8 mouse cellular contexts compared by ENCODE assay signal in the genomic region with DNA sequence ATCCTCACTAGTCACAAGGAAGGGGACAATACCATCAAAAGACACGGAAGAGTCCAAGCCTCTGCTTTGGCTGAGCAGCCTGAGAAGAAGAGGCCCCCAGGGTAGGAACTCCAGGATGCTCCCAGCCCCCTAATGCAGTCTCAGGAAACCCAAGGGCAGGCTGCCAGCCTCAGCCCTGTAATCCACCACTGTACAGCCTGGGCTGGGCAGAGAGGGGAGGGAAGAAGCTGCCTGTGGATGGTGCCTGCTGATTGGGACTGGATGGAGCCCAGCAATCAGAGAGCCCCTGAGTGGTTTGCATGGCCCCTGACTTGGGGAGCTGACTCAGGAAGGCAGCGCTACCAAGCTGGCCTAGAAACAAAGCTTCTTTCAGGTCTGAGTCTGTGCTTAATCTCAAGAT.
DNase-seq lines count a peak whose midpoint lies in the region; ATAC-seq and TF ChIP-seq lines count a peak whose summit lies in the region.
"Had no signal": no experiment of that assay in that cellular context is flagged by ENCODE, and none has a peak within 500 bp of the region (broad histone marks: within the 10 kb centered on the region; RNA-seq: fewer than 3 reads in every experiment).

No protein-coding gene starts in this region.

- DNase-seq in kidney, adult 9 months, result no peak
- peak; percentile 92 for DNase-seq in brain, embryonic 14.5 days (ENCODE audit: low read depth)
- DNase-seq in spleen, adult 12 weeks (ENCODE audit: low spot score), result no peak
- no peak for DNase-seq in natural killer cell, adult 2 months (ENCODE audit: low spot score in 2 of 2)

- H3K9me3 ChIP-seq in kidney, embryonic 14.5 days (ENCODE audit: control insufficient read depth, low read length), result no peaks in the 10 kb centered on the region
- no peaks in the 10 kb centered on the region for H3K9me3 ChIP-seq in embryonic facial prominence, embryonic 12.5 days
- H3K9me3 ChIP-seq in limb, embryonic 15.5 days, result no peaks in the 10 kb centered on the region

- peaks cover 3% of the 10 kb centered on the region; the same call in 1 of the 2 replicates for H3K4me1 ChIP-seq in kidney, embryonic 14.5 days (ENCODE audit: control insufficient read depth, insufficient read depth, low read length)
- peaks cover 12% of the 10 kb centered on the region for H3K4me1 ChIP-seq in embryonic facial prominence, embryonic 12.5 days
- peaks cover 18% of the 10 kb centered on the region for H3K4me1 ChIP-seq in limb, embryonic 15.5 days

- no peak overlapping the region for H3K4me2 ChIP-seq in kidney, embryonic 14.5 days (replicated peaks; ENCODE audit: low read depth, low read length)
- no peak overlapping the region for H3K4me2 ChIP-seq in embryonic facial prominence, embryonic 12.5 days (replicated peaks)
- no peak overlapping the region for H3K4me2 ChIP-seq in limb, embryonic 15.5 days

- no peak for TF ChIP-seq POLR2A in brain, embryonic 14.5 days (IDR thresholded peaks at IDR 0.05; ENCODE audit: borderline replicate concordance, extremely low read depth, insufficient read depth, insufficient read length, poor library complexity, severe bottlenecking)

- no peak overlapping the region for H3K27ac ChIP-seq in kidney, embryonic 14.5 days (ENCODE audit: low read depth, low read length)
- H3K27ac ChIP-seq in embryonic facial prominence, embryonic 12.5 days, result no peak overlapping the region; the same call in 1 of the 2 replicates
- H3K27ac ChIP-seq in limb, embryonic 15.5 days, result peak overlapping the region; percentile 74

- 64% methylated on average over 2 of the region's 2 CpGs for WGBS in kidney, embryonic 14.5 days
- WGBS in embryonic facial prominence, embryonic 12.5 days, result 26% methylated on average over 2 of the region's 2 CpGs
- WGBS in limb, embryonic 15.5 days, result 28% methylated on average over 2 of the region's 2 CpGs

- H3K36me3 ChIP-seq in kidney, embryonic 14.5 days (ENCODE audit: control insufficient read depth, insufficient read depth, low read length), result no peaks in the 10 kb centered on the region
- H3K36me3 ChIP-seq in embryonic facial prominence, embryonic 12.5 days, result no peaks in the 10 kb centered on the region
- no peaks in the 10 kb centered on the region for H3K36me3 ChIP-seq in limb, embryonic 15.5 days

- no peaks in the 10 kb centered on the region for H3K27me3 ChIP-seq in kidney, embryonic 14.5 days (ENCODE audit: control insufficient read depth, insufficient read depth, low read length)
- 0 out of 2 replicates have a peak, but pooled peaks cover 5% of the 10 kb centered on the region for H3K27me3 ChIP-seq in embryonic facial prominence, embryonic 12.5 days
- H3K27me3 ChIP-seq in limb, embryonic 15.5 days, result 0 out of 2 replicates have a peak, but pooled peaks cover 3% of the 10 kb centered on the region

- no peak overlapping the region for H3K4me3 ChIP-seq in kidney, embryonic 14.5 days (ENCODE audit: low read length)
- H3K4me3 ChIP-seq in embryonic facial prominence, embryonic 12.5 days, result no peak overlapping the region
- H3K4me3 ChIP-seq in limb, embryonic 15.5 days, result no peak overlapping the region
- H3K4me3 ChIP-seq: erythroblast, embryonic 14.5 days had no signal

- no peak overlapping the region for H3K9ac ChIP-seq in kidney, embryonic 14.5 days (ENCODE audit: low read depth, low read length)
- H3K9ac ChIP-seq in embryonic facial prominence, embryonic 12.5 days, result no peak overlapping the region
- H3K9ac ChIP-seq in limb, embryonic 15.5 days, result no peak overlapping the region

- no peak for TF ChIP-seq CTCF in brain, embryonic 14.5 days (IDR thresholded peaks at IDR 0.05; ENCODE audit: borderline replicate concordance, extremely low read depth, insufficient read depth, insufficient read length)

- peak; percentile 28; the same call in 1 of the 2 replicates for ATAC-seq in kidney, embryonic 14.5 days (ENCODE audit: low FRiP score, low TSS enrichment)
- peak; percentile 64; the same call in 1 of the 2 replicates for ATAC-seq in embryonic facial prominence, embryonic 12.5 days (ENCODE audit: insufficient number of reproducible peaks, insufficient read depth, low FRiP score, low TSS enrichment)
- peak; percentile 83 for ATAC-seq in limb, embryonic 15.5 days (ENCODE audit: insufficient number of reproducible peaks, low FRiP score, low TSS enrichment, low read depth)

Comparison
In these comparisons a context has a peak if more than half of its experiments do, and no peak if none do; other contexts are left out.
1. ATAC-seq: peak in every context shown above with its lines; median percentile 83 in limb, embryonic 15.5 days; 64 in embryonic facial prominence, embryonic 12.5 days; 28 in kidney, embryonic 14.5 days.